Mouse (Mus musculus): Measurements from ENCODE around the gene Tmem117.

DNA sequence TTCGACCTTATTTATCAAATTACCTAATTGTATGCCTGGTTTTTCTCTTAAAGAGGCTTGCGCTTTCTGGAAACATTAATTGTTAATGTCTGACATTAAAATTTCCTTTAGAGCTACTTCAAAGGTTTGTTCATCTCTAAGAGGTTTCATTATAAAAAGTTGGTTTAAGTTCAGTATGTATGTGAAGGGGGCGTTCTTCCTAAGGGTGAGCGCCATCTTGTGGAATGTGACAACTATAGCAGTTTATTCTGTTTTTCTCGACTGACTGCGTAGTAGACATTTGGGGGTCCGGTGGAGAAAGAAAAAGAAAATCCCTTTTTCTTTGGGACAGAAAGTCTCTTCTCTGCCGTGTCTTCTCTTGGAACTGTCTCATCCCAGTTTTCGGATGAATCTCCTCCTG lies 32.4 kb downstream of the Tmem117 start:
- TF ChIP-seq POLR2A (IDR thresholded peaks at IDR 0.05; ENCODE audit: low read depth, low read length) (no peak), CTCF (conservative IDR thresholded peaks at IDR 0.05; ENCODE audit: insufficient read depth, insufficient read length, low read depth, low read length) (no peak)
